Mouse (Mus musculus) naive thymus-derived CD4-positive, alpha-beta T cell, adult 2 months (primary cell): ENCODE measurements around the gene Tas2r129.
"Not testable (repeated sequence)": the region's sequence is repeated elsewhere in the genome, so short reads cannot be mapped to it uniquely, and the experiment has no call there.

ENCODE experiments used
- DNase-seq: peaks from one replicate; pipeline ENCODE4 v3.0.0-alpha.2; 2011; ENCODE audit warnings: low read depth

Gene Tas2r129

DNA sequence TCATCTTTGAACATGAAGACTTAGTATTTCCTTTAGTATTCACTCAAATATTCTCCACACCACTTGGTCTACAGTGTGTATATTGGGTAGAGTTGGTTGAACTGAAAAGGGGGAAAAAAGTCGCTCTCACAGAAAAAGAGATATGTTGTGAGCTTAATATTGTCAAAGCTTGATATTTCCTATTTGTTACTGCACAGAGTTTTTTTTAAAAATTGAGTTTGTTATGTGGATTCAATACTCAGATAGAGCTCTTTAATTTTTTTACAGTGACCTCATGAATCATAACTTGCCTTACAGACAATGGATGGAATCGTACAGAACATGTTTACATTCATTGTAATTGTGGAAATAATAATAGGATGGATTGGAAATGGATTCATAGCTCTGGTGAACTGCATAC, at the start of gene Tas2r129:
Gene Tas2r129 (plus strand): TSS at position 301 of the 400 bp plus-strand sequence.
- no peak for DNase-seq

DNA sequence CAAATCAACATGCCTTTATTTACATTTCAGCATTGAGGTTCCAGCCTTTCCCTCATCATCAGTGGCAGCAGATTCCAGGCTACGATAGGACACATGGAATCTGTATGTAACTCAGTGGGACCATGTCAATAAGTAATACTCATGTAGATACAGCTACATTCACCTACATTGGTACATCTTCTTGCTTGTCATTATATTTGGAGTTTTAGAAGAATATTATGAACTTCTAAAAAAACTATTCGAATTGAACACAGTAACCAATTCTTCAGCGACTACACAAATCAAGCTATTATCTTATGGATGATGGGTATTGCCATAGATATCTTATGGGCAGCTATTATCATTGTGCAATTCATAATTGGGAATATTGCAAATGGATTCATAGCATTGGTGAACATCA, 41.6 kb upstream of the Tas2r129 start, which contains the start of gene Tas2r125:
Gene Tas2r125 (plus strand): TSS at position 301 of the 400 bp plus-strand sequence.
- DNase-seq, result no peak

DNA sequence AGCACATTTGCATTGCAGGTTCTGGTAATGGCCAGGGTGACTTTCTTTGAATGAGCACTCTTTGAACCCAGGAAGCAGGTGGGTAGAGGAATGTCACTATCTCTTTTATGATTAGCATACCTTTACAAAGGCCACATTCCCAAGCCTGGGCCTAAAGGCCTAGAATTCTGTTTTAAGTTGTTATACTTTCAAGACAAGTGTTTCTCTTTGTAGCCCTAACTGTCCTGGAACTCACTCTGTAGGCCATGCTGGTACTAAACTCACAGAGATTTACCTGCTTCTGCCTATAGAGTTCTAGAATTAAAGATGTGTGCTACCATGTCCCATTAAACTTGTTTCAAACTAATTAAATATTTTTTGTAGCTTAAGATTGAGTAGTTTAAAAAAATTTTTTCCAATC, 9.5 kb upstream of the Tas2r129 start:
- DNase-seq, result not testable (repeated sequence)

DNA sequence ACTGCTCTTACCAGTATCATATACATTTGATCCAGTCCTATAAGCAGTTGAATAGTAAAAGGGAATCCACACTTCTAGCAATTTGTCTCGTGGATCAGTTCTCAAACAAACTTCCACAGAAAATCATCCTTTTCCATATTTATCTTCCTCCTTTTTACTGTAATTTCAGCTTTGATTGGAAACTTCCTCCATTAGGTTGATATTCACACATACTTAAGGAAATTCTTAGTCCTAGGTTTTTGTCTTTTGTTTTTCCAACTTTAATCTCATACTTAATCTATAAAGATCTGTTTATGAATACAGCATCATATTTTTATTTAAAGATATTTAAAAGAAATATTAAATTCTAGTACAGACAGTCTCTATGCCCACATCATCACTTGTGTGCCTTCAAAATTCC, 6.9 kb downstream of the Tas2r129 start, which contains the start of gene Tas2r131:
Gene Tas2r131 (minus strand): TSS at position 101 of the 400 bp plus-strand sequence.
- DNase-seq, result no peak

DNA sequence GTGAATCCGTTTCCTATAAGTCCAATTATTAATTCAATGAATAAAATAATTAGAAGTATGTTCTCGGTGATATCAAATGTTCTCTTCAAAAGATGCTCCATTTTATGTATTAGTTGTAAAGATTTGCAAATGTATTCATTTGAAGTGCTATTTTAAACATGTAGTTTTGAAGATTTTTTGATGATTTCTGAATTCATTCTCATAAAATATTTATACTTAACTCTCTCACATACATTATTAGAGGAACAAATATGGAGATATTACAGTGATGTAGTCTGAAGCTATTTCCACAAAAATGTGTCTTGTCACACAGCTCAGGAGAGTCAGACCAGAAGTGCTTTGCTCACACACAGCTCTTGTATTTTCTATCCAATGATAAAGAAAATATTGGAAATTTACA, 30.0 kb downstream of the Tas2r129 start, which contains the start of gene Tas2r109:
Gene Tas2r109 (minus strand): TSS at position 101 of the 400 bp plus-strand sequence.
- DNase-seq, result no peak
